Mouse (Mus musculus) Muller cell, postnatal 12 days (primary cell): ENCODE measurements around the gene Donson.
"Not testable (repeated sequence)": the region's sequence is repeated elsewhere in the genome, so short reads cannot be mapped to it uniquely, and the experiment has no call there.

Experiments
- DNase-seq: peaks from one replicate; pipeline ENCODE4 v3.0.0-alpha.2; 2015; ENCODE audit errors: inconsistent ontology term

Donson gene

GRCm38 (mm10) chr16:91688023-91688618 is 449 bp downstream of the Donson start:
- no peak for DNase-seq

DNA sequence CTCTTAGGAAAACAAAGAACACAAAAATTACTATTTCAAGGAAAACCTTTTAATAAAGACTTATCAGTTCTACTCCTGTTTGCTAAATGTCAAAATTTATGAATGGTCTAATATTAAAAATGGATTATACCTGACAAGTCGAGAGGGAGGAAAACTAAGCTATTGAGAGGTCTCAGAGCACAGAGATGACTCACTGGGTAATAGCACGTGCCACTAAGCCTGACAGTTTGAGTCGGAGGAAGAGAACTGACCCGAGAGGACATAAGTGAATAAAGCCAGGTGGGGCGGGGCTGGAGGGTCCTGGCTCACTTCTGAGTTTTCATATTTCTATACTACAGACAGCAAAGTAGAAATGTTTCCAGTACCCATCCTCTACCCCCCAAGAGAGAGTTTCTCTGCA is 2.2 kb downstream of the Donson start:
- no peak for DNase-seq

DNA sequence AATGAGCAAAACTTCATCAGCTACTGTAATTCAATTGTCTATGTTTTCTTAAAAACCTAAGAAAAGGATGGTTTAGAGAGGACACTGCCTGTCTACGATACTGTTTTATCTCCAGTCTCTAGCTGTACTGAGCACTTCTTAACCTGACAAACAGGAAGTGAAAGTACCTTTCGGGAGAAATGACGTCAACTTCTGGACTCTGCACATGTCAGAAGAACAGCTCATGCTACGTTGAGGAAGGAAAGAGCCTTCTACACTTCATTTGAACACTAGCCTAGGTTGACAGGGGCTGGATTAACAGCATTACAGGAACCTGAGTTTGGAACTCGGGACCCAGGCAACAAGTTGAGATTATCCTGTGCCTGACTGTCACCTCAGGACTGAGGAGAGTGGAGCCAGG is 3.0 kb downstream of the Donson start:
- no peak for DNase-seq

- no peak for DNase-seq
Measured at GRCm38 (mm10) chr16:91680656-91681055, 7.9 kb downstream of the Donson start.

GRCm38 (mm10) chr16:91678147-91678911 is 10.2 kb downstream of the Donson start:
- no peak for DNase-seq

DNA sequence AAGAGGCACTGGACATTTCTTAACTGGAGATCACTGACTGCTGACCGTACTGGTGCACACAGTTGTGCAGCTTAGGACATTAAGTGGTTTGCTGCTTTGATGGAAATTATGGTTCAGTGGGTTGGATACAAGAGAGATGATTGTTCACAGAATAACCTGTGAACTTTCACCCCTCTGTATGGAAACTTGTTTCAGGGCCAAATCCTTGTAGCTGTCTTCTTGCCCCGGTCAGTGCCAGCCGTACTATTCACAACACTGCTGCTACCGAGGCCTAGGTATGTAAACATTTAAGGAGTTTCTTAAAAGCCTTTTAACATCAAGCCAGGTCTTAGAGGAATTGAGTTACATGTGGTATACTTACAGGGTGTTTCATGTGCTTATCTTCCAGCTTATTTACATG is 14.1 kb downstream of the Donson start:
- DNase-seq, result no peak

DNA sequence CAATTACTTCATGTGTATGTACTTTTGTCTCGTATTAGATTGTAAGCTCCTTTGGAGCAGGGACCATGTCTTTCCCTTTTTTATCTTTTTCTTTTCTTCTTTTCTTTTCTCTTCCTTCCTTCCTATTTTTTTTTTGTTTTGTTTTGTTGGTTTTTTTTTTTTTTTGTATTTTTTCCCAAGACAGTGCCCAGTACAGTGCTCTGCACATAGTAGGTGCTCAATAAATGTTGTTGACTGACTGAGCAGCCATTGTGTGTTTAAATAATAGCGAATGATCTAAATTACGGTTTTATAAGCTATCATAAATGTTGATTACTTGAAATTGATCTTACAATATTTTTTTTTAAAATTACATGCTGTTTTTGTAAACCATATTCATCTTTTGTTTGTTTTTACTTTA is 24.8 kb downstream of the Donson start:
- DNase-seq, result no peak

DNA sequence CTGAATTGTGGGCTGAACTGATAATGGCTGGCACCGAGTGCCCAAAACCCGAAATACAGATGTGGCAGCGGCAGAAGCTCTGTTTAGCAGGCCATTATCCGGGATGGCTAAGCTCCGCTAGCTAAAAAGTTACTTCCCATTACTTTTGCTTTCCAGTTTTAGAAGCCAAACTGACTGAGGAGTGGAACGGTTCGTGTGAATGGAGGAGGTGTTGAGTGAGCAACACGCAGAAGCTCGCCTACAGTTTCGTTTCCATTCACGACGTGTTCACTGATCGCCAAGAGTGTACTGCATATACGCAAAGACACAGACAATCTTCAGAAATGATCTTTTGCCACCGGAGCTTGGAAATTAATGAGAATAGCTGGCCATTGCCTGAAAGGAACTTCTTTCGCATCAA is 26.2 kb downstream of the Donson start:
- no peak for DNase-seq

DNA sequence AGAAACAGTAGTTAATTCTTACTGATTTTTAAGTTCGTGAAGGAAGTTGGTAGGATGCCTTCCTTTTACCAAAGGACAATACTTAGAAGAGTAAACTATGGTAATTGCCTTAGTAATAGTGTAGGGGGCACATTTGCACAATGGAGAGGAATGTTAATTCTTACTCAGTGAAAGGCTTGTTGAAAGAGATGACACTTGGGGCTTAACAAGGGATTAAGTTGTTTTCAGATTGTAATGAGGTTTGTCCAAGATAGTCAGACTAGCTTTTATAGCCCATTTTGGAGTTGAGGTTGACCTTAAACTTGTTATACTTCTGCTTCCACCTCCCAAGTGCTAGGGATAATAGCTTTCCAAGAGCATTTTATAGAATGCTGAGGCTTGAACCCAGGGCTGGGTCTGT is 27.2 kb downstream of the Donson start:
- no peak for DNase-seq

- DNase-seq, result no peak
Measured at GRCm38 (mm10) chr16:91659798-91660197, 28.8 kb downstream of the Donson start.

DNA sequence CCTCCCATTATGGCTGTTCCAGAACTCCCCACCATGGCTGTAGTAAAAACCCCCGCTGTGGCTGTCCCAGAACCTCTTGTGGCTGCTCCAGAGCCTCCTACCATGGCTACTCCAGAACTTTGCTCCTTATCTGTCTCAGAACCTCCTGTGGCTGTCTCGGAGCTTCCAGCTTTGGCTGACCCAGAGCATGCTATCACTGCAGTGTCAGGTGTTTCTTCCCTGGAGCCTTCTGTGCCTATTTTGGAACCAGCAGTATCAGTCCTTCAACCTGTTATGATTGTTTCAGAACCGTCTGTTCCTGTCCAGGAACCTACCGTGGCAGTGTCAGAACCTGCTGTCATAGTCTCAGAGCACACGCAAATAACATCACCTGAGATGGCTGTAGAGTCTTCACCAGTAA is 30.1 kb downstream of the Donson start:
- DNase-seq, result no peak

GRCm38 (mm10) chr16:91657285-91657684 is 31.3 kb downstream of the Donson start:
- no peak for DNase-seq

DNA sequence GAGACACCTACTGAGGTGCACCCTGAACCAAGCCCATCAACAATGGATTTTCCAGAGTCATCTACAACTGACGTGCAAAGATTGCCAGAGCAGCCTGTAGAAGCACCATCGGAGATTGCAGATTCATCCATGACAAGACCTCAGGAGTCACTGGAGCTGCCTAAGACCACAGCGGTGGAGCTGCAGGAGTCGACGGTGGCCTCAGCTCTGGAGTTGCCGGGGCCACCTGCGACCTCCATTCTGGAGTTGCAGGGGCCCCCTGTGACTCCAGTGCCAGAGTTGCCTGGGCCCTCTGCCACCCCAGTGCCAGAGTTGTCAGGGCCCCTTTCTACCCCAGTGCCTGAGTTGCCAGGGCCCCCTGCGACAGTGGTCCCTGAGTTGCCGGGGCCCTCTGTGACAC is 33.3 kb downstream of the Donson start:
- DNase-seq, result no peak

DNA sequence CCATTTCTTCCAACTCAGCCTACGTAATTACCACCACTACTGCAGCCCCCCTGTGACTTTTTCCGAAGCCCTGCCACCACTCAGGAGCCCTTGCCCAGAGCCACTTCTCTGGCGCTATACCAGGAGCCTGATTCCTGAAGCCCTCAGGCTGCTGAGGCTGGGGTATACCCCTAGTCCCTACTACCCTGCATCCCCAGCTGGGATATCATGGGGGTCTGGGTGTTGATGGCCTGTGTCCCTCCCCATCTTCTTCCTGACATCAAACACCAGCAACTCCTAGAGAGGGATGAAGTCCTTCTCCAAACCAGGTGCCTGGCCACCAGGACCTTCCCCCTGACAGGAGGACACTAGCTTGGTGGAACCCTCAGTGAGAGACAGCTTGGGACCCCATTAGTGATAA is 36.4 kb downstream of the Donson start:
- no peak for DNase-seq

DNA sequence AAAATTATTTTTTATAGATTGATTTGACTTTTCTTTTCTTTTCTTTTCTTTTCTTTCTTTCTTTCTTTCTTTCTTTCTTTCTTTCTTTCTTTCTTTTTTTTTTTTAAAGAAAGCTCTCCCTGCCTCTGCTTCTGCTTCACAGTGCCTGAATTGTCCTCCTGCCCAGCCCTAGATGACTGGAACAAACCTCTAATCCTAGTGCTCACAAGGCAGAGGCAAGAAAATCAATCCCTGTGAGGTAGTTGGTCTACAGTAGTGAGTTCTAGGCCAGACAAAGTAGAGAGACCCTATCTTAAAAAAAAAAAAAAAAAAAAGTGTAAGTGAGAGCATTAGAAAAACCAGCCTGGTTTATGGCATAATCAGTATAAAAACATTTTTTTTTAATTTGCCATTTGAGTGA is 38.8 kb downstream of the Donson start:
- DNase-seq, result no peak

- no peak for DNase-seq
Measured at GRCm38 (mm10) chr16:91649246-91649645, 39.3 kb downstream of the Donson start.

DNA sequence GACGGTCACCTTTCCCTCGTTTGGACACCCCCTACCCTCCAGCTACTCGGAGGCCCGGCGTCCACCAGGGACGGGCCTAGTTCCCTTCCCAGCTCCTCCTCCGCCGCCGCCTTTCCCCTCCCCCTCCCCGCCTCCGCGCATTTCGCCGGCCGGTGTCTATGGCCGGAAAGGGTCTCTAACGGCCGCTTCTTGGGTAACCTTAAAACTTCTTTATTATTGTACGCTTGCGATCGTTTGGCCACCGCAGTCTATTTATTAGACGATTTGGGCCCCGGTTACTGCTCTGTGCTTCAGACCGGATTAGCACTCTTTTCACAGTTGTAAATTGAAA is 40.4 kb downstream of the Donson start:
- peak; percentile 87 for DNase-seq

DNA sequence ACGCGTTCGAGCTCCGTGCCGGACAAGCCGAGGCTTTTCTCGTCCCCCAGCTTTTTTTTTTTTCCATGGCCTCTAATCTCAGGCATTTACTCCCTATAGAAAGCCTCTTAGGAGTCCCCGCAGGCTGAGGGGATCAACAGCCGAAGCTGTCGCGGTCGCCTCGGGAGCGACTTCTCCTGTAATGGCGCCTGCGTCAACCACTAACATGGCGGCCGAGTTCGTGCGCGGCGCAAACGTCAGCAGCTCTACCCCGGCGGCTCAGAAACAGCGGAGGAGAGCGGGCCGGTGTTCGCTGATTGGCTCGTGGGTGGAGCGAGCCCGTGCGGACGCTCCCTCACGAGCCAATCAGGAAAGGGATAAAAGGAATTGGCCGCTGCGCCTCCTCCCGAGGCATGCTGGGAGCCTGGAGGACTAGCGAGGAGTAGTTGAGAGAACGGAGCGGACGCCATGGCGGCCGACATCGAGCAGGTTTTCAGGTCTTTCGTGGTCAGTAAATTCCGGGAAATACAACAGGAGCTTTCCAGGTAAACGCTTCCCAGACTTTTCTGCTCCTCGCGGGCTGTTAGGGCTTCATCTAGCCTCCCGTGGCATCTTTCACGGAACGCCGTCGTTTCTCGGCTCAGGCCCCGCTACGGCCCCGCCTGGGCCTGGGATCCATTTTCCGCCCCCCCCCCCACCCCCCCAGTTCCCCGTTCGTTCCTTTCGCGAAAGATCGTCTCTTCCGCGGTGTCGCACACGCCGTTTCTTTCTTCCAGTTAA is 40.9 kb downstream of the Donson start, which contains the start of gene Son:
Son (plus strand) TSS at position 46 of the 759 bp plus-strand sequence.
- DNase-seq, result peak; percentile 98

- peak; percentile 95 for DNase-seq
Measured at GRCm38 (mm10) chr16:91646681-91647419, 41.7 kb downstream of the Donson start, which contains the start of gene Gart. TSS of gene Gart (minus strand) at chr16:91646952.

GRCm38 (mm10) chr16:91645995-91646602 is 42.5 kb downstream of the Donson start:
- DNase-seq, result peak; percentile 20

DNA sequence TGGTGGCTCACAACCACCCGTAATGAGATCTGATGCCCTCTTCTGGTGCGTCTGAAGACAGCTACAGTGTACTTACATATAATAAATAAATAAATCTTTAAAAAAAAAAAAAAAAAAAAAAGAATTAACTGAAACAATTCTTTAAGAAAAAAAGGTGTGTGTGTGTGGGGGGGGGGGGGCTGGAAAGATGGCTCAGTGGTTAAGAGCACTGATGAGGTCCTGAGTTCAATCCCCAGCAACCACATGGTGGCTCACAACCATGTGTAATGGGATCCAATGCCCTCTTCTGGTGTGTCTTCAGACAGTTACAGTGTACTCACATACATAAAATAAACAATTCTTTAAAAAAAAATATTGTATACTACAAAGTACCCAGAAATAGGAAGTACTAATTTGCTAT is 43.1 kb downstream of the Donson start:
- not testable (repeated sequence) for DNase-seq

DNA sequence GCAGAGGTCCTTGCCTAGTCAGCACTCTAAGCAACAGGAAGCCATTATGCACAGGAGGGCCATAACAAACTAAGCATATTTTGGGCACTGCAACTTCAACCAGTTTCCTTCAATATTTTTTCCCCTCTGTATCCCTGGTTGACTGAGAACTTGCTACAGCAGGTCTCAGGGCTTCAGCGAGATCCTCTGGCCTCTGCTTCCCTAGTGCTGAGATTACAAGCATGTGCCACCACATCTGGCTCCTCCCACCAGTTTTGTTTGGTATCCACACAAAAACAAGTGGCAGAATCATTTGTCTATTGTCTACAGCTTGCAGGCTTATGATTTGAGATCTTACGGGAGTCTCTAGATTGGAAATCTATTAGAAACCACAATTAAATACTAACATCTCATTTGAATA is 43.7 kb downstream of the Donson start:
- DNase-seq, result no peak
